Mouse (Mus musculus) stomach, embryonic 16.5 days (tissue): ENCODE results near the gene Pik3r5. TPM values are rescaled to one million over a fixed set of nuclear protein-coding genes. Genes with fewer than 3 reads are reported as not detected.

Experiments used
- ATAC-seq: fragments of 200-750 bp; cut with Nextera tagmentation; 2 replicates; pipeline ENCODE4 v1.8.0; 2017; ENCODE audit warnings: moderate number of reproducible peaks, moderate TSS enrichment; ENCODE audit not compliant: insufficient read depth, low FRiP score
- H3K27ac ChIP-seq: fragments of 300-500 bp; sonication (generic); 2 replicates; pipeline ENCODE4 v1.5.1; 2014; ENCODE audit warnings: low read length
- H3K27me3 ChIP-seq: fragments of 300-500 bp; sonication (generic); 2 replicates; pipeline ENCODE4 v1.6.1; 2014; ENCODE audit warnings: low read length, control low read depth, mixed read lengths; ENCODE audit not compliant: control insufficient read depth, insufficient read depth
- H3K36me3 ChIP-seq: fragments of 300-500 bp; sonication (generic); 2 replicates; pipeline ENCODE4 v1.6.1; 2014; ENCODE audit warnings: low read length; ENCODE audit not compliant: control insufficient read depth, insufficient read depth
- H3K4me1 ChIP-seq: fragments of 300-500 bp; sonication (generic); 2 replicates; pipeline ENCODE4 v1.6.1; 2014; ENCODE audit warnings: low read length, control low read depth, mixed read lengths; ENCODE audit not compliant: control insufficient read depth, insufficient read depth
- H3K4me2 ChIP-seq: fragments of 300-500 bp; sonication (generic); 2 replicates; pipeline ENCODE4 v1.6.1; 2014; ENCODE audit warnings: low read depth, low read length, mixed read lengths
- H3K4me3 ChIP-seq: fragments of 300-500 bp; sonication (generic); replicated peaks from 2 replicates; pipeline ENCODE4 v1.5.1; 2014; ENCODE audit warnings: mild to moderate bottlenecking, low read length
- H3K9ac ChIP-seq: fragments of 300-500 bp; sonication (generic); 2 replicates; pipeline ENCODE4 v1.6.1; 2014; ENCODE audit warnings: low read length
- H3K9me3 ChIP-seq: fragments of 300-500 bp; sonication (generic); replicated peaks from 2 replicates; pipeline ENCODE4 v1.6.1; 2016; ENCODE audit warnings: low read length, control low read depth; ENCODE audit not compliant: control insufficient read depth
- WGBS: fragments of 180-500 bp; shearing (Covaris S2); extraction: QIAGEN DNeasy Blood & Tissue Kit; methylation state at CpG from one replicate; pipeline ENCODE4 v1.1.7; 2014; 5-methylcytosine and 5-hydroxymethylcytosine counted together
- polyA plus RNA-seq: library from polyadenylated mRNA; unstranded; fragments of >200 nt; fragmentation: Nextera tagmentation; extraction: Ambion mirVana; gene quantifications from 2 replicates; pipeline ENCODE4 v1.2.1, GENCODE M21; 2015

Gene Pik3r5
- polyA plus RNA-seq, 1 experiment from 2014 or later = 0.79 TPM

DNA sequence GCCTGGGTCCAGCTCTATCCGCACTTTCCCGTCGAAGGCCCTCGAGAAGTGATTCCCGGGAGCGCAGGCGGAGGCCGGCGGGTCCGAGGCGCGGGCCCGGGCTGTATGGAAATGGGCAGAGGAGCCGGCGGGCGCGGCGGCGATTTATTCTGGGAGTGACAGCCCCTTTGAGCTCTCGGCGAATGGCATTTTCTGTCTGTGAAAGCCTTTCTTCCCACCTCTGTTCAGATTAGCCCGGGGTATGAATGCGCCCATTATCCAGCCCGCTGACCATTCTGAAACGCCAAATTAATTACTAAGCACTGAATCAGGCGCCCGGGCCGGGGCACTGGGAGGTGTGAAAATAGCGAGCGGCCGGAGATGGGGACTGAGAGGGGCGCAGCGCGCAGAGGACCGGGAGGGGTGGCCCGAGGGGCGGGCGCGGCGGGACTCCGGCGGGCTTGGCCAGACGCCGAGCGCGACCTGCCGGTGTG lies 32.3 kb upstream of the Pik3r5 start:
- H3K36me3 ChIP-seq = no peaks in the 10 kb centered on the region
- no peak; the same call in 1 of the 2 replicates for ATAC-seq
- H3K27ac ChIP-seq = no peak overlapping the region
- H3K9ac ChIP-seq = peak overlapping the region; percentile 71
- H3K27me3 ChIP-seq = peaks cover 26% of the 10 kb centered on the region
- H3K4me1 ChIP-seq = 0 out of 2 replicates have a peak, but pooled peaks cover 4% of the 10 kb centered on the region
- peak overlapping the region; percentile 53 for H3K4me3 ChIP-seq
- peak overlapping the region; percentile 96 for H3K4me2 ChIP-seq
- WGBS = 2% methylated on average over 47 of the region's 47 CpGs
- no peaks in the 10 kb centered on the region for H3K9me3 ChIP-seq

DNA sequence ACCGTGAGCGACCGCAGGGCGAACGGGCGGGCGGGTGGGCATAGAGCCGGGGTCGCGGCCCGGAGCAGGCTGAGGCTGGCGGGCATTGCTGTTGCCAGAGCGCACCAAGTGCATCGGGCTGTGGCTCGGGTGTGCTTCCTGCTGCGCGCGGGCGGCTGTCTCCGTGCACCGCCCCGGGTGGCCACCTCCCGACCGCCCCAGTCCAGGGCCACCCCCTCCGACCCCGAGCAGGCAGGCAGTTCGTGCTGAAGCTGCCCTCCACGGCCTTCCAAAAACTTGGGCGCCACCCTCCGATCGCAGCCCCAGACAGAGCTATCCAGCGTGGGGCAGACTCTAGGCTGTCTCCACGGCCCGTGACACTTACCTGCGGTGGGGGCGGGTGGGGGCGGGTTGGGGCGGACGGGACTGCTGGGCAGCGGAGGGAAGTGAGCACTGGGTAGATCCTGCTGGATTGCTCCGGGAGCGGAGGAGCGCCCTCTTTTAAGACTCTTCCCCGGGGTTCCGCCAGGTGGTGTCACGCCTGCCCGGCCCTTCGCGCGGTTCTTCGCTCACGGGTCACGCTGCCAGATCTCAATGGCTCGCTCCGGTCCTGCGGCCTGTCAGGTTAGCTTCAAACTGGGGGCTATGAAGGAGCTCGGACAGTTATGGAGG lies 31.8 kb upstream of the Pik3r5 start:
- 0 out of 2 replicates have a peak, but pooled peaks cover 4% of the 10 kb centered on the region for H3K4me1 ChIP-seq
- ATAC-seq = peak; percentile 72
- H3K27me3 ChIP-seq = peaks cover 26% of the 10 kb centered on the region
- H3K9ac ChIP-seq = peak overlapping the region; percentile 71
- H3K4me3 ChIP-seq = peak overlapping the region; percentile 53
- H3K27ac ChIP-seq = peak overlapping the region; percentile 18; the same call in 1 of the 2 replicates
- peak overlapping the region; percentile 96 for H3K4me2 ChIP-seq
- 1% methylated on average over 47 of the region's 57 CpGs for WGBS
- no peaks in the 10 kb centered on the region for H3K36me3 ChIP-seq
- H3K9me3 ChIP-seq = no peaks in the 10 kb centered on the region

DNA sequence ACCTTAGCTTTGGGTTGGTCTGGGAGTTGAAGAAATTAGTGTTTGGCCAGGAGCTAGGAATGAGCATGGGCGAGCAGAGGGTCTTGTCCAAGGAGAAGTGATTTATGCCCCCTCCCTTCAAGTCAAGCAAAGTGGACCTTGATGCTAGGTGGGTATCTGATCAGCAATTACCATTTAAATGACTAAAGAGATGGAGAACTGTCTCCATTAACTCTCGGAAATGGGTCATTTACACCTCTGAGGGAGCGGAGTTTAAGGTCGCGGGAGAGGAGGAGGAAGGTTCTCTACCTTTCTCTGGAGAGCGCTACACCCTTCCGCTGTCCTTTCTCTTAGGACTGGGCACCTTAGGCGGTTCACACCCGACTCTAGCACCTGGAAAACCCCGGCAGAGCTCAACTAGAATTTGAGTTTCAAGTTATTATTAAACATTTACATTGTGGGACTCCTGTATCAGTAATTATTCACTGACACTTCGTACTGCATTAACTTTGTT lies 31.1 kb upstream of the Pik3r5 start, which contains the start of gene Ntn1:
TSS of gene Ntn1 (minus strand) at position 97 of the 493 bp plus-strand sequence.
- Histone ChIP-seq H3K36me3 (no peaks in the 10 kb centered on the region), H3K4me3 (peak within 1 kb of the TSS; percentile 53), H3K9ac (peak within 1 kb of the TSS; percentile 71), H3K9me3 (no peaks in the 10 kb centered on the region), H3K27ac (peak within 1 kb of the TSS; percentile 35; the same call in 1 of the 2 replicates), H3K4me1 (0 out of 2 replicates have a peak, but pooled peaks cover 4% of the 10 kb centered on the region), H3K4me2 (peak within 1 kb of the TSS; percentile 96), H3K27me3 (peaks cover 26% of the 10 kb centered on the region)
- 13% methylated on average over 11 of the region's 11 CpGs for WGBS
- no peak for ATAC-seq

DNA sequence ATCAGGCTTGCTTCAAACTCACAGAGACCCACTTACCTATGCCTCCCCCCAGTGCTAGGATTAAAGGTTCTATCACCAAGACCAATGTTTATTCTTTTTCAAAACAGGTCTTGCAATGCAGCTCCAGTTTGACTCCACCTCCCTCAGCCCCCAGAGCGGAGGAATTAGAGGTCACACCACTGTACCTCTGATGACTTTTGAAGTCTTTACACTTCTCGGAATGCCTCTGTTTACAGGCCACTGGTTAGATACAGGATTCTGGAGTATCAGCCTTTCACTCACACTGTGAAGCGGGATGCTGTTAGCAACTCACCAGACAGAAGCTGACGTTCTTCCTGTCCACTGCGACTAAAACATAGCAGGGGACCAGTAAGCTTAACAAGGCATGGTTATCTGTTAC lies 30.5 kb upstream of the Pik3r5 start:
- Histone ChIP-seq H3K27ac (no peak overlapping the region), H3K9me3 (no peaks in the 10 kb centered on the region), H3K9ac (no peak overlapping the region), H3K27me3 (peaks cover 26% of the 10 kb centered on the region), H3K4me3 (no peak overlapping the region), H3K4me2 (no peak overlapping the region), H3K4me1 (0 out of 2 replicates have a peak, but pooled peaks cover 4% of the 10 kb centered on the region), H3K36me3 (no peaks in the 10 kb centered on the region)
- ATAC-seq = no peak
- WGBS = 36% methylated on average over 5 of the region's 5 CpGs

DNA sequence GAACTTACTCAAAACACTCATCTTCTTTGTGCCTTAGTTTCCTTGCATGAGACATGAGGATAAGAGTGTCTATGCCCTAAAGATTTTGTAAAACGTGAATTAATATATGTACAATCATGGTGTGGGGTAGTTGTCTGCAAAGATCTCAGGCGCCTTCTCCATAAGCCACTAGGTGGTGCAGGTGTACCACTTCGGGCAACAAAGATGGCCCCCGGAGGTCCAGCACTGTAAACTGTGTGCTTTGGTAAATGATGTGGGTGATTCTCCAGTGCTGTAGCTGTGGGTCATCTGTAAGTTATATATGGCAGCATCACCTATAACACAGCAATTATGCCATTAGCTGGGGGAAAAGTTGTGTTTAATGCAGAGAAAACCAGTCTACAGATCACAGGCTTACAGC lies 27.7 kb upstream of the Pik3r5 start:
- Histone ChIP-seq H3K27me3 (peaks cover 4% of the 10 kb centered on the region), H3K4me3 (no peak overlapping the region), H3K9me3 (no peaks in the 10 kb centered on the region), H3K4me1 (0 out of 2 replicates have a peak, but pooled peaks cover 3% of the 10 kb centered on the region), H3K4me2 (no peak overlapping the region), H3K36me3 (no peaks in the 10 kb centered on the region), H3K9ac (no peak overlapping the region), H3K27ac (no peak overlapping the region)
- no peak for ATAC-seq
- WGBS = 58% methylated on average over 4 of the region's 4 CpGs

DNA sequence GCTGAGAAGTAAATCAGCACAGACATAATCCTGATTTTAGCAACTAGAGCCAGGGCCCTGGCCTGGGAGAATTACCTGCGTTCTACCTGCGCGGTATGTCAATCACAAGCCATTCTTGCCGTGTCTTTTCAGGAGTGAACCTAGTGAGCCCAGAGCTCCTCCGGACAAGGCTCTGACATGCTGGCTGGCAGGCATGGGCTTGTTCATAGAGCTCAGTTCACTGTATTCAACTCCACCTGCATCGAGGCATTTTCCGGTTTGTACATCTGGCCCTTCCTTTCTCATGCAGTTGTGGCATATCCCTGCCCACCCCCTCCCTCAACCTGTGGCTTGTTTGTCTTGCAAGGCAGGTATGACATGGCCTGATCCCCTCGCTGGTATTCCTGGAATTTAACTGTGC lies 26.3 kb upstream of the Pik3r5 start:
- no peaks in the 10 kb centered on the region for H3K36me3 ChIP-seq
- H3K4me1 ChIP-seq = no peaks in the 10 kb centered on the region
- H3K27ac ChIP-seq = 0 out of 2 replicates have a peak overlapping the region, but pooled peaks have one; percentile 28
- WGBS = 73% methylated on average over 8 of the region's 8 CpGs
- ATAC-seq = no peak
- H3K27me3 ChIP-seq = no peaks in the 10 kb centered on the region; the same call in 1 of the 2 replicates
- no peak overlapping the region for H3K9ac ChIP-seq
- H3K4me3 ChIP-seq = no peak overlapping the region
- no peak overlapping the region for H3K4me2 ChIP-seq
- H3K9me3 ChIP-seq = no peaks in the 10 kb centered on the region

DNA sequence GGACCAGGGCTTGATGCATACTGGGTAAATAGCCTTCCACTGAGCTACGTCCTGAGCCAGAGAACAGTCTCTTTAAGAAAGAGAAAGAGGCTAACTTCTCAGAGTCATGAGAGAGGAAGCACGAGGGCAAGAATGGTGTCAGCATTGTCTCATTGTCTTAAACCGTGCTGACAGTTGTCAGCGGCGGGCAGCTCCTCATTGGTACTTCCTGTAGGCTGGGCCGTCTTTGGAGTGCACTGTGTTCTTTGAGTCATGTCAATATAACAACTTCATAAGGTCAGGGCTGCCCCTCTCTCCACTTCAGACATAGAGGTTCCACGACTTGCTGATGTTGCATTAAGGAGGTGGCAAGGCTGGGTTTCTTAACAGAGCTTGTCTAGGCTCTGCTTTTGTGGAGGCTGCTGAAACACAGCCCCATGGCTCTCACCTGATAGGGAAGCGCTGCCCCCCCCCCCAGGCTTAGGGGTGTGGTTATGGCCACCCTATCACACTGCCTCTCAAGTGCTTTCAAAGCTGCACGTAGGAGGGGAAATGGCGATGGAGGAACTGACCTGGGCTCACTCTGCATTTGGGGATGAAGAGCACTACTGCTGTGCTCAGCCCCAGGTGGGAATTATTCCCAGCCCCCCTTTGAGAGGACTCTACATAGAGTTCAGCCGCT lies 24.5 kb upstream of the Pik3r5 start:
- no peak overlapping the region for H3K9ac ChIP-seq
- no peak overlapping the region for H3K27ac ChIP-seq
- no peak; the same call in 1 of the 2 replicates for ATAC-seq
- no peak overlapping the region for H3K4me3 ChIP-seq
- no peaks in the 10 kb centered on the region for H3K4me1 ChIP-seq
- H3K4me2 ChIP-seq = no peak overlapping the region
- no peaks in the 10 kb centered on the region for H3K9me3 ChIP-seq
- H3K27me3 ChIP-seq = no peaks in the 10 kb centered on the region
- H3K36me3 ChIP-seq = no peaks in the 10 kb centered on the region
- 61% methylated on average over 11 of the region's 11 CpGs for WGBS

DNA sequence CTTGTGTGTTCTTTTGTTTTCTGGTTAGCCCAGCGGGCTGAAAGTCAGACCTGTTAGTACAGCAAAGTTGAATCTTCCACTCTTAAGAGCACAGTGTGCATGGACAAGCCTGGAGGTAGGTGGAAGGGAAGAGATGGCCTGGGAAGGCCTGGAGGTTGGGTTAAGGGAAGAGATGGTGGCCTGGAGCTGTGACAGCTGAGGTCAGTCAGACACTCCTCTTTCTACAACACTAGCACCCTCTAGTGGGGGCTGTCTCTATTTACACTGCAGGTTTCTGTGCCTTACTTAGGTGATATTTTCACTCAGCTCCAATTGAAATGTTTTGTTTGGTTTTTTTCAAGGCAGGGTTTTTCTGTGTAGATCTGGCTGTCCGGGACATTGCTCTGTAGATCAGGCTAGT lies 23.8 kb upstream of the Pik3r5 start:
- no peak overlapping the region for H3K4me3 ChIP-seq
- 0 out of 2 replicates have a peak, but pooled peaks have one; percentile 21 for ATAC-seq
- H3K9ac ChIP-seq = no peak overlapping the region
- H3K27me3 ChIP-seq = no peaks in the 10 kb centered on the region
- no peaks in the 10 kb centered on the region for H3K4me1 ChIP-seq
- no peak overlapping the region for H3K4me2 ChIP-seq
- H3K36me3 ChIP-seq = no peaks in the 10 kb centered on the region
- H3K27ac ChIP-seq = no peak overlapping the region
- 52% methylated on average over 2 of the region's 2 CpGs for WGBS
- H3K9me3 ChIP-seq = no peaks in the 10 kb centered on the region

DNA sequence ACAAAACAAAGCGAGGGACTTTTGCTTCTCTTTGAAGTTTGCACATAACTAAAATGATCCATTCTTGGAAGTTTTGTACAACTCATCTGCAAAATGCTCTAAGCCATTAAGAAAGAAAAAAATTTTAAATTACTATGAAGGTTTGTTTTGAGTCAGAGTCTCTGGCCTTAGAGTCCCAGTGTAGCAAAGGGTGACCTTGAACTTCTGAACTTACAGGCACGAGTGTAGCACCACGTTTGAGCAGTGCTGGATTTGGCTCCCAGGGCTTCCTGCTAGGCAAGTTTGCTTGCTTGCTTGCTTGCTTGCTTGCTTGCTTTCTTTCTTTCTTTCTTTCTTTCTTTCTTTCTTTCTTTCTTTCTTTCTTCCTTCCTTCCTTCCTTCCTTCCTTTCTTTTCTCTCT lies 14.9 kb upstream of the Pik3r5 start:
- Histone ChIP-seq H3K27me3 (no peaks in the 10 kb centered on the region), H3K4me1 (no peaks in the 10 kb centered on the region), H3K9me3 (no peaks in the 10 kb centered on the region), H3K4me3 (no peak overlapping the region), H3K36me3 (no peaks in the 10 kb centered on the region), H3K27ac (no peak overlapping the region), H3K9ac (no peak overlapping the region), H3K4me2 (no peak overlapping the region)
- no peak for ATAC-seq
- WGBS = 54% methylated on average over 3 of the region's 3 CpGs
